Mouse (Mus musculus) hematopoietic stem cell, adult 5-6 weeks (primary cell): ENCODE measurements around the gene Tas2r117. TPM values are rescaled to one million over a fixed set of nuclear protein-coding genes. Genes with fewer than 3 reads are reported as not detected.

Experiments used
- ATAC-seq, 2 experiments: fragments of 125-278 bp in 1 of 2; replicated peaks in 1 of 2; 2 replicates each; pipeline ENCODE4 v1.8.0; 2016 to 2017; ENCODE audit warnings: inconsistent platforms in 2 of 2, mild to moderate bottlenecking in 2 of 2, moderate number of reproducible peaks in 2 of 2, low read depth in 1 of 2, moderate TSS enrichment in 1 of 2; ENCODE audit not compliant: low FRiP score in 2 of 2, poor library complexity in 2 of 2, severe bottlenecking in 2 of 2, insufficient read depth in 1 of 2, low TSS enrichment in 1 of 2
- total RNA-seq: library from RNA; stranded (forward); fragments of 172-1452, 232-1000 nt; gene quantifications from 2 replicates; pipeline ENCODE4 v1.2.3, GENCODE M21; 2017

Tas2r117 gene
- not detected in 2 replicates for total RNA-seq

GRCm38 (mm10) chr6:132802518-132802917 lies at the start of gene Tas2r117:
Tas2r117 (plus strand) TSS chr6:132802818.
- ATAC-seq = no peak

DNA sequence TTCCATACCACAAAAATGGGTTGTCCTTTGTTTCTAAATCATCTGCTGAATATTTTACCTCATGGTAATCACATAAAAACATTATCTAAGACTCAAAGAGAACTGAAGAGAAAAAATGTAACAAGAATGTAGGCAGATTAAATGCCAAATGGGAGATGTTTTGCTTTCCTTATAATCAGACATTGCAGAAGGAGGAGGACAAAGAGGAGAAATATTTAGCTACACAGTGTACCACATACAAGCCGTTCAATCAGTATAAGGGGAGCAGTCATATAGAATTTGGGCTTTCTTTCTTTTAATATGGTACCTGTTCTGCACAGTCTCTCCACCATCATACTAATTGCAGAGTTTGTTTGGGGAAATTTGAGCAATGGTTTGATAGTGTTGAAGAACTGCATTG lies 48.2 kb upstream of the Tas2r117 start, which contains the start of gene Tas2r124:
TSS of gene Tas2r124 (plus strand) at position 301 of the 400 bp plus-strand sequence.
- ATAC-seq = no peak

GRCm38 (mm10) chr6:132761831-132762230 lies 40.8 kb upstream of the Tas2r117 start, which contains the start of gene Tas2r102:
Tas2r102 (plus strand) TSS chr6:132762131.
- ATAC-seq = no peak

GRCm38 (mm10) chr6:132778062-132778461 lies 24.6 kb upstream of the Tas2r117 start, which contains the start of gene Tas2r136:
Tas2r136 (minus strand) TSS chr6:132778162.
- no peak for ATAC-seq

- ATAC-seq = no peak
Observed at GRCm38 (mm10) chr6:132795393-132795792, 7.2 kb upstream of the Tas2r117 start.

GRCm38 (mm10) chr6:132846842-132847241 lies 44.2 kb downstream of the Tas2r117 start, which contains the start of gene Tas2r123:
Tas2r123 (plus strand) TSS chr6:132847142.
- no peak for ATAC-seq

Other genes starting within 250 kb of the Tas2r117 start
- gene Prh1, start 233.0 kb upstream of the Tas2r117 start, total RNA-seq = not detected in 2 replicates
- not detected in 2 replicates for gene Prp2, start 206.9 kb upstream of the Tas2r117 start, total RNA-seq
- gene A630073D07Rik, start 151.3 kb upstream of the Tas2r117 start, total RNA-seq = not detected in 2 replicates
- not detected in 2 replicates for gene Tas2r120, start 145.9 kb upstream of the Tas2r117 start, total RNA-seq
- not detected in 2 replicates for gene Tas2r121, start 101.8 kb upstream of the Tas2r117 start, total RNA-seq
- not detected in 2 replicates for gene Tas2r122, start 90.9 kb upstream of the Tas2r117 start, total RNA-seq
- gene Tas2r115, start 64.8 kb upstream of the Tas2r117 start, total RNA-seq = not detected in 2 replicates
- not detected in 2 replicates for gene Tas2r124, start 48.1 kb upstream of the Tas2r117 start, total RNA-seq
- not detected in 2 replicates for gene Tas2r102, start 40.7 kb upstream of the Tas2r117 start, total RNA-seq
- gene Tas2r136, start 24.7 kb upstream of the Tas2r117 start, total RNA-seq = not detected in 2 replicates
- gene Tas2r123, start 44.3 kb downstream of the Tas2r117 start, total RNA-seq = not detected in 2 replicates
- not detected in 2 replicates for gene Tas2r116, start 52.6 kb downstream of the Tas2r117 start, total RNA-seq
- not detected in 2 replicates for gene Tas2r110, start 65.2 kb downstream of the Tas2r117 start, total RNA-seq
- gene Tas2r113, start 90.2 kb downstream of the Tas2r117 start, total RNA-seq = not detected in 2 replicates
- not detected in 2 replicates for gene Tas2r125, start 106.8 kb downstream of the Tas2r117 start, total RNA-seq
- not detected in 2 replicates for gene Tas2r129, start 148.3 kb downstream of the Tas2r117 start, total RNA-seq
- gene Tas2r131, start 155.1 kb downstream of the Tas2r117 start, total RNA-seq = not detected in 2 replicates
- gene Tas2r109, start 178.1 kb downstream of the Tas2r117 start, total RNA-seq = not detected in 2 replicates
- gene Tas2r103, start 234.3 kb downstream of the Tas2r117 start, total RNA-seq = not detected in 2 replicates